Mouse (Mus musculus): ENCODE results near the gene Upk2.

DNA sequence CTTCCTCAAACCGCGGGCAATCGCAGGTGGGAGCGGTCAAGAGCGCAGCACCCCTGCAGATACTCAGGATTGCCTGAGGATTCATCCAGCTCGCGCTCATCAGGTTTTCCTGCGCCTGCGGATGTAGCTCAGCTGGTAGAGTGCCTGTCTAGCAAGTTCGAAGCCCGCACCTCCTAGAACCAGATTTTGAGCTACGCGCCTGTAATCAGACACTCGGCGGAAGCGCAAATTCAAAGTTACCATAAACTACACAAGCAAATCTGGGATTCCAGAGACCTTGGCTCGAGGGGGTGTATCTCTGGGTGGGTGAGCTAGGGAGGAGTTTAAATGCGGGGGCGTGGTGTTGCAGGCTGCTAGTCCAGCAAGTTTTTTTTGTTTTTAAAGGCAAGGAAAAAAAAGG lies 13.8 kb downstream of the Upk2 start, which contains the start of gene Foxr1:
- TF ChIP-seq POLR2A (IDR thresholded peaks at IDR 0.05; ENCODE audit: low read depth, low read length) (no peak), CTCF (conservative IDR thresholded peaks at IDR 0.05; ENCODE audit: insufficient read depth, insufficient read length, low read depth, low read length) (no peak)
